Mouse (Mus musculus) testis, postnatal 14 days (tissue): ENCODE data around the gene Gon7.

ENCODE experiments used
- DNase-seq: peaks from one replicate; pipeline ENCODE4 v3.0.0; 2021; ENCODE audit warnings: low spot score

Gon7 gene

GRCm38 (mm10) chr12:102757689-102758402, at the start of gene Gon7, which contains the start of the genes Gm28051 and Ubr7:
TSS of gene Gon7 (minus strand) at chr12:102757803.
TSS of gene Gm28051 (minus strand) at chr12:102757765.
TSS of gene Ubr7 (plus strand) at chr12:102757967.
- peak; percentile 97 for DNase-seq

GRCm38 (mm10) chr12:102799528-102799927, 41.9 kb upstream of the Gon7 start:
- no peak for DNase-seq

- DNase-seq, result no peak
These were observed 30.3 kb upstream of the Gon7 start for GRCm38 (mm10) chr12:102787927-102788326.

GRCm38 (mm10) chr12:102785593-102785985, 28.0 kb upstream of the Gon7 start:
- DNase-seq, result no peak

GRCm38 (mm10) chr12:102784899-102785592, 27.4 kb upstream of the Gon7 start:
- no peak for DNase-seq

GRCm38 (mm10) chr12:102782841-102783240, 25.2 kb upstream of the Gon7 start:
- no peak for DNase-seq

GRCm38 (mm10) chr12:102779452-102779851, 21.8 kb upstream of the Gon7 start:
- DNase-seq, result no peak

- DNase-seq, result no peak
These were observed 20.5 kb upstream of the Gon7 start for GRCm38 (mm10) chr12:102778151-102778550.

- DNase-seq, result no peak
These were observed 18.4 kb upstream of the Gon7 start for GRCm38 (mm10) chr12:102776035-102776434.

- DNase-seq, result no peak
These were observed 15.1 kb upstream of the Gon7 start for GRCm38 (mm10) chr12:102772676-102773075.

- no peak for DNase-seq
These were observed 14.0 kb upstream of the Gon7 start for GRCm38 (mm10) chr12:102771601-102772000.

- no peak for DNase-seq
These were observed 11.4 kb upstream of the Gon7 start for GRCm38 (mm10) chr12:102769000-102769399.

- no peak for DNase-seq
These were observed 6.1 kb upstream of the Gon7 start for GRCm38 (mm10) chr12:102763696-102764095.

- no peak for DNase-seq
These were observed 4.1 kb upstream of the Gon7 start for GRCm38 (mm10) chr12:102761668-102762067.

- DNase-seq, result no peak
These were observed 1.3 kb upstream of the Gon7 start for GRCm38 (mm10) chr12:102758936-102759335.

GRCm38 (mm10) chr12:102758403-102758756, 777 bp upstream of the Gon7 start, which contains the start of gene Gm20604:
TSS of gene Gm20604 (minus strand) at chr12:102758672.
- no peak for DNase-seq

GRCm38 (mm10) chr12:102757055-102757688, 431 bp downstream of the Gon7 start:
- DNase-seq, result peak; percentile 23

GRCm38 (mm10) chr12:102756304-102756703, 1.3 kb downstream of the Gon7 start:
- peak; percentile 33 for DNase-seq

GRCm38 (mm10) chr12:102748256-102748655, 9.3 kb downstream of the Gon7 start:
- no peak for DNase-seq

GRCm38 (mm10) chr12:102744839-102745238, 12.8 kb downstream of the Gon7 start:
- no peak for DNase-seq

GRCm38 (mm10) chr12:102743589-102744574, 13.7 kb downstream of the Gon7 start, which contains the start of the genes Moap1 and Tmem251:
TSS of gene Moap1 (minus strand) at chr12:102743661.
TSS of gene Tmem251 (plus strand) at chr12:102743762.
- DNase-seq, result peak; percentile 90
